Mouse (Mus musculus): ENCODE data around the gene Dnajc5. TPM values are rescaled to one million over a fixed set of nuclear protein-coding genes. Genes with fewer than 3 reads are reported as not detected.

Dnajc5 gene
- total RNA-seq, 2 experiments from 2014 or later = 84.7 to 88.0 TPM

Small RNAs within 50 kb of the gene (microRNA-seq; reads per million reads assigned to microRNA genes)
- gene Mir7006 = not detected

Other genes with a start within 250 kb of the Dnajc5 start
- gene Gmeb2, start 232.4 kb upstream of the Dnajc5 start, total RNA-seq (2021) = 10 to 100 TPM; 12.1 to 14.5 TPM
- under 1 TPM; 0.32 to 0.47 TPM for gene Stmn3, start 206.0 kb upstream of the Dnajc5 start, total RNA-seq (2021)
- 10 to 100 TPM; 37.0 to 40.9 TPM for gene Rtel1, start 200.7 kb upstream of the Dnajc5 start, total RNA-seq (2021)
- 10 to 100 TPM; 23.3 to 26.2 TPM for gene Zgpat, start 155.6 kb upstream of the Dnajc5 start, total RNA-seq (2021)
- 10 to 100 TPM; 31.6 to 32.4 TPM for gene Arfrp1, start 155.1 kb upstream of the Dnajc5 start, total RNA-seq (2021)
- gene Lime1, start 140.4 kb upstream of the Dnajc5 start, total RNA-seq (2021) = 10 to 100 TPM; 10.9 to 17.8 TPM
- 10 to 100 TPM; 10.1 to 12.0 TPM for gene Zbtb46, start 61.1 kb upstream of the Dnajc5 start, total RNA-seq (2021)
- not detected for gene Abhd16b, start 27.3 kb upstream of the Dnajc5 start, total RNA-seq (2021)
- 10 to 100 TPM; 86.8 to 93.0 TPM for gene Tpd52l2, start 23.3 kb upstream of the Dnajc5 start, total RNA-seq (2021)
- gene Uckl1, start 64.4 kb downstream of the Dnajc5 start, total RNA-seq (2021) = 10 to 100 TPM; 40.2 to 49.9 TPM
- gene Prpf6, start 71.4 kb downstream of the Dnajc5 start, total RNA-seq (2021) = 10 to 100 TPM; 41.9 to 43.9 TPM
- 10 to 100 TPM; 49.8 to 51.4 TPM for gene Zfp512b, start 72.3 kb downstream of the Dnajc5 start, total RNA-seq (2021)
- 1 to 10 TPM; 1.7 to 1.9 TPM for gene Samd10, start 78.7 kb downstream of the Dnajc5 start, total RNA-seq (2021)
- under 1 TPM in 1 of 2 experiments, not detected in 1; 0.36 TPM for gene Gm29797, start 136.5 kb downstream of the Dnajc5 start, total RNA-seq (2021)
- 10 to 100 TPM; 33.9 to 34.4 TPM for gene Sox18, start 151.2 kb downstream of the Dnajc5 start, total RNA-seq (2021)
- gene Tcea2, start 159.8 kb downstream of the Dnajc5 start, total RNA-seq (2021) = 1 to 10 TPM; 7.5 to 9.7 TPM
- gene Rgs19, start 173.5 kb downstream of the Dnajc5 start, total RNA-seq (2021) = 10 to 100 TPM; 16.4 to 20.1 TPM
- gene Lkaaear1, start 178.0 kb downstream of the Dnajc5 start, total RNA-seq (2021) = not detected
- not detected for gene Oprl1, start 194.5 kb downstream of the Dnajc5 start, total RNA-seq (2021)
- under 1 TPM in 1 of 2 experiments, not detected in 1; 0.29 TPM for gene Myt1, start 242.8 kb downstream of the Dnajc5 start, total RNA-seq (2021)

All from gastrocnemius, postnatal 4 days (tissue).